Mouse (Mus musculus) ES-Bruce4 (cell line): ENCODE results near the gene Gm3336. TPM values are rescaled to one million over a fixed set of nuclear protein-coding genes. Genes with fewer than 3 reads are reported as not detected.

Source experiments
- H3K27ac ChIP-seq: 2 replicates; pipeline ENCODE4 v1.5.1; 2012; ENCODE audit warnings: low read length, inconsistent platforms; ENCODE audit not compliant: insufficient read depth
- H3K27me3 ChIP-seq: 2 replicates; pipeline ENCODE4 v1.6.1; 2012; ENCODE audit warnings: mild to moderate bottlenecking, low read length, inconsistent platforms; ENCODE audit not compliant: control insufficient read depth, poor library complexity, insufficient read depth, severe bottlenecking
- H3K36me3 ChIP-seq: 2 replicates; pipeline ENCODE4 v1.6.1; 2012; ENCODE audit warnings: inconsistent platforms, mild to moderate bottlenecking, low read length, moderate library complexity; ENCODE audit not compliant: control insufficient read depth, poor library complexity, insufficient read depth, severe bottlenecking
- H3K4me1 ChIP-seq: one replicate; pipeline ENCODE4 v1.8.1; 2011; ENCODE audit warnings: low read length; ENCODE audit not compliant: control insufficient read depth, insufficient read depth
- H3K4me3 ChIP-seq: 2 replicates; pipeline ENCODE4 v1.5.1; 2011; ENCODE audit warnings: low read depth, mild to moderate bottlenecking, low read length
- H3K9ac ChIP-seq: 2 replicates; pipeline ENCODE4 v1.6.1; 2012; ENCODE audit warnings: low read depth, mild to moderate bottlenecking, inconsistent platforms; ENCODE audit not compliant: poor library complexity, severe bottlenecking
- H3K9me3 ChIP-seq: replicated peaks from 2 replicates; pipeline ENCODE4 v1.6.1; 2012; ENCODE audit warnings: mild to moderate bottlenecking, low read length, inconsistent platforms; ENCODE audit not compliant: control insufficient read depth, poor library complexity, insufficient read depth, severe bottlenecking
- CTCF ChIP-seq: IDR thresholded peaks from one replicate; pipeline ENCODE4 v1.8.1; 2011; ENCODE audit warnings: low read depth, low read length
- EP300 ChIP-seq: IDR thresholded peaks from 2 replicates; pipeline ENCODE4 v1.6.1; 2011; ENCODE audit warnings: low read depth, low read length; ENCODE audit not compliant: insufficient read depth
- POLR2A ChIP-seq: IDR thresholded peaks from one replicate; pipeline ENCODE4 v1.8.1; 2011; ENCODE audit warnings: low read length; ENCODE audit not compliant: insufficient read depth
- polyA plus RNA-seq: library from polyadenylated mRNA; stranded (reverse); fragments of >200 nt; gene quantifications from 2 replicates; pipeline ENCODE4 v1.2.4, GENCODE M21; 2011; ENCODE audit warnings: low read depth; ENCODE audit not compliant: missing spikeins, insufficient read depth, insufficient read length

Gene Gm3336
- polyA plus RNA-seq, 1 experiment = 2.5 TPM

- no peak overlapping the region for H3K9ac ChIP-seq
- peaks cover 4% of the 10 kb centered on the region for H3K4me1 ChIP-seq
- no peak overlapping the region for H3K4me3 ChIP-seq
- TF ChIP-seq POLR2A (no peak), CTCF (no peak), EP300 (no peak)
- peaks cover 13% of the 10 kb centered on the region for H3K36me3 ChIP-seq
- H3K27ac ChIP-seq = no peak overlapping the region
- no peaks in the 10 kb centered on the region for H3K27me3 ChIP-seq
- no peaks in the 10 kb centered on the region for H3K9me3 ChIP-seq
Measured at GRCm38 (mm10) chr8:70764026-70764425, 45.7 kb downstream of the Gm3336 start.

GRCm38 (mm10) chr8:70764676-70765075, 46.3 kb downstream of the Gm3336 start:
- no peak overlapping the region for H3K27ac ChIP-seq
- H3K4me3 ChIP-seq = no peak overlapping the region
- peaks cover 13% of the 10 kb centered on the region for H3K36me3 ChIP-seq
- no peak for TF ChIP-seq CTCF
- no peak for TF ChIP-seq EP300
- TF ChIP-seq POLR2A = no peak
- H3K9me3 ChIP-seq = no peaks in the 10 kb centered on the region
- H3K27me3 ChIP-seq = no peaks in the 10 kb centered on the region
- peaks cover 2% of the 10 kb centered on the region for H3K4me1 ChIP-seq
- H3K9ac ChIP-seq = no peak overlapping the region

- peak overlapping the region; percentile 59 for H3K9ac ChIP-seq
Measured at GRCm38 (mm10) chr8:70765329-70765728, 47.0 kb downstream of the Gm3336 start.

GRCm38 (mm10) chr8:70765838-70766570, 47.7 kb downstream of the Gm3336 start:
- peaks cover 4% of the 10 kb centered on the region for H3K4me1 ChIP-seq
- peaks cover 13% of the 10 kb centered on the region for H3K36me3 ChIP-seq
- no peaks in the 10 kb centered on the region for H3K9me3 ChIP-seq
- H3K9ac ChIP-seq = peak overlapping the region; percentile 59
- H3K27ac ChIP-seq = peak overlapping the region; percentile 2; the same call in 1 of the 2 replicates
- H3K4me3 ChIP-seq = peak overlapping the region; percentile 70
- TF ChIP-seq CTCF (no peak), EP300 (no peak), POLR2A (no peak)
- no peaks in the 10 kb centered on the region for H3K27me3 ChIP-seq

More at GRCm38 (mm10) chr8:70765329-70765728, 47.0 kb downstream of the Gm3336 start:
- peaks cover 13% of the 10 kb centered on the region for H3K36me3 ChIP-seq
- no peak overlapping the region for H3K27ac ChIP-seq
- TF ChIP-seq CTCF (no peak), EP300 (no peak), POLR2A (no peak)
- no peaks in the 10 kb centered on the region for H3K9me3 ChIP-seq
- H3K4me1 ChIP-seq = peaks cover 2% of the 10 kb centered on the region
- peak overlapping the region; percentile 70 for H3K4me3 ChIP-seq
- H3K27me3 ChIP-seq = no peaks in the 10 kb centered on the region

- no peaks in the 10 kb centered on the region for H3K27me3 ChIP-seq
- H3K4me3 ChIP-seq = peak overlapping the region; percentile 70
- peaks cover 4% of the 10 kb centered on the region for H3K4me1 ChIP-seq
- TF ChIP-seq CTCF = no peak
- TF ChIP-seq POLR2A = no peak
- no peak for TF ChIP-seq EP300
- H3K36me3 ChIP-seq = peaks cover 13% of the 10 kb centered on the region
- H3K9ac ChIP-seq = peak overlapping the region; percentile 59
- H3K9me3 ChIP-seq = no peaks in the 10 kb centered on the region
- peak overlapping the region; percentile 54; the same call in 1 of the 2 replicates for H3K27ac ChIP-seq
Measured at GRCm38 (mm10) chr8:70766571-70767440, 48.5 kb downstream of the Gm3336 start.

- Histone ChIP-seq H3K36me3 (peaks cover 13% of the 10 kb centered on the region), H3K9ac (no peak overlapping the region), H3K4me1 (peaks cover 4% of the 10 kb centered on the region)
Measured at GRCm38 (mm10) chr8:70767503-70767902, 49.2 kb downstream of the Gm3336 start.

More at GRCm38 (mm10) chr8:70767503-70767902, 49.2 kb downstream of the Gm3336 start:
- TF ChIP-seq CTCF = no peak
- no peak for TF ChIP-seq POLR2A
- no peak for TF ChIP-seq EP300
- Histone ChIP-seq H3K4me3 (no peak overlapping the region), H3K9me3 (no peaks in the 10 kb centered on the region), H3K27me3 (no peaks in the 10 kb centered on the region), H3K27ac (no peak overlapping the region)
